Mouse (Mus musculus): ENCODE data around the gene Bmf. TPM values are rescaled to one million over a fixed set of nuclear protein-coding genes. Genes with fewer than 3 reads are reported as not detected.

Gene Bmf
- polyA plus RNA-seq, 1 experiment: 4.8 TPM

DNA sequence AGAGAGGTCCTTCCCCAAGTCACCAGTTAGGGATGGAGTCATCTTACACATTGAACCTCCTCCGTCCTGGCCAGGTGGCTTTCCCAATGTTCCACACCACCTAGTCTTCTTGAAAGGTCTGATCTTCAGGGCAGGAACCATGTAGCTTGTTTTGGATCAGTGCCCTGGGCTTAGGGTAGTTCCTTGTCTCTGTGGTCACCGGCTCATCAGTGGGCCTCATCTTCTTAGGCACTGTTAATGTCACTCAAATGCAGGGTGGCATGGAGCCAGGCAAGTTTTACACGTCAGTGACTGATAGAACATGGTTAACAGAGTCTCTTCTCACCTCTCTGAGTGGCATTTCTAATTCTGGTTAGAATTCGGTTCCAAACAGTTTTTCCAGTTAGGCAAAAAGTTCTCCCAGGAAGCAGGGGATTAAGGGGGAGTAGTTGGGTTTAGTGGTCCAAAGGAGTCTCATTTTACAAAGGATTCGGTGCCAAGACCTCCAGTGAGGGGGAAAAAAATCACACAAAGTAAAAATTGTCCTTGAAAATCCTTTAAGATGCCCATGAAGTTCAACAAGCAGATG lies 26.2 kb downstream of the Bmf start:
- Histone ChIP-seq H3K4me2 (ENCODE audit: low read depth) (no peak overlapping the region), H3K4me3 (no peak overlapping the region), H3K79me2 (ENCODE audit: control insufficient read depth, insufficient read depth) (no peaks in the 10 kb centered on the region), H3K36me3 (ENCODE audit: control insufficient read depth, insufficient read depth) (no peaks in the 10 kb centered on the region), H3ac (ENCODE audit: control insufficient read depth, insufficient read length) (no peak overlapping the region), H3K27me3 (ENCODE audit: control insufficient read depth, insufficient read depth, insufficient read length) (no peaks in the 10 kb centered on the region)
- TF ChIP-seq MYOD1 (IDR thresholded peaks at IDR 0.05; ENCODE audit: control insufficient read depth in 1 of 3, insufficient read length in 2 of 3, low read depth in 2 of 3): peak in 1 of 3 experiments; percentile 3
- TF ChIP-seq TCF3 (IDR thresholded peaks at IDR 0.05; ENCODE audit: insufficient read length, low read depth): no peak

DNA sequence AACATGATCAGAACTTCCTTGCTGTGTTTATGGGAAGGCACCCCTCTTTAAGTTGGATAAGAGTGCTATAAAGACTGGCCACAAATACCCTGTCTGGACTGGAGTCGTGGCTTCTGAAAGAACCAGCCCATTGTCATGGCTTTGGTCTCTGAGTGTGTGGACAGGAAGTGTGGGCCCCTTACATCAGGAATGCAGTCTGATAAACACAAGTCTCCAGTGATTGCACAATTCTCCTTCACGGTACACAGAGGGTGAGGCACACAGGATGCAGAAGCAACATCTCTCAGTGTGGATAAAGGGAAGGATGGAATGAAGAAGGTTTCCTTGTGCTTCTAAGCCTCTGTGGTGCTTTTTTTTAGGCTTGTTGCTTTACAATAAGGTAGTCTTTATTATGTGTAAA lies 27.2 kb downstream of the Bmf start:
- H3K36me3 ChIP-seq (ENCODE audit: control insufficient read depth, insufficient read depth): no peaks in the 10 kb centered on the region
- H3K27me3 ChIP-seq (ENCODE audit: control insufficient read depth, insufficient read depth, insufficient read length): no peaks in the 10 kb centered on the region
- TF ChIP-seq SRF (IDR thresholded peaks at IDR 0.05; ENCODE audit: control insufficient read depth, insufficient read length, low read depth): no peak
- TF ChIP-seq POLR2AphosphoS2 (IDR thresholded peaks at IDR 0.05; ENCODE audit: insufficient read length, low read depth): no peak
- peak; percentile 75 for TF ChIP-seq CEBPB (IDR thresholded peaks at IDR 0.05; ENCODE audit: insufficient read depth, poor library complexity, severe bottlenecking)
- no peak for TF ChIP-seq MYOG (IDR thresholded peaks at IDR 0.05; ENCODE audit: control insufficient read depth in 1 of 3, insufficient read depth in 1 of 3, insufficient read length in 2 of 3, low read depth in 2 of 3)
- TF ChIP-seq TCF3 (IDR thresholded peaks at IDR 0.05; ENCODE audit: insufficient read length, low read depth): no peak
- no peak for TF ChIP-seq TCF12 (IDR thresholded peaks at IDR 0.05; ENCODE audit: insufficient read depth, poor library complexity, severe bottlenecking)
- no peak for TF ChIP-seq E2F4 (IDR thresholded peaks at IDR 0.05; ENCODE audit: insufficient read depth)
- TF ChIP-seq MYOD1 (IDR thresholded peaks at IDR 0.05; ENCODE audit: control insufficient read depth in 1 of 3, insufficient read length in 2 of 3, low read depth in 2 of 3): no peak
- H3ac ChIP-seq (ENCODE audit: control insufficient read depth, insufficient read length): no peak overlapping the region
- H3K4me3 ChIP-seq: no peak overlapping the region
- no peak overlapping the region for H3K4me2 ChIP-seq (ENCODE audit: low read depth)
- H3K79me2 ChIP-seq (ENCODE audit: control insufficient read depth, insufficient read depth): no peaks in the 10 kb centered on the region

DNA sequence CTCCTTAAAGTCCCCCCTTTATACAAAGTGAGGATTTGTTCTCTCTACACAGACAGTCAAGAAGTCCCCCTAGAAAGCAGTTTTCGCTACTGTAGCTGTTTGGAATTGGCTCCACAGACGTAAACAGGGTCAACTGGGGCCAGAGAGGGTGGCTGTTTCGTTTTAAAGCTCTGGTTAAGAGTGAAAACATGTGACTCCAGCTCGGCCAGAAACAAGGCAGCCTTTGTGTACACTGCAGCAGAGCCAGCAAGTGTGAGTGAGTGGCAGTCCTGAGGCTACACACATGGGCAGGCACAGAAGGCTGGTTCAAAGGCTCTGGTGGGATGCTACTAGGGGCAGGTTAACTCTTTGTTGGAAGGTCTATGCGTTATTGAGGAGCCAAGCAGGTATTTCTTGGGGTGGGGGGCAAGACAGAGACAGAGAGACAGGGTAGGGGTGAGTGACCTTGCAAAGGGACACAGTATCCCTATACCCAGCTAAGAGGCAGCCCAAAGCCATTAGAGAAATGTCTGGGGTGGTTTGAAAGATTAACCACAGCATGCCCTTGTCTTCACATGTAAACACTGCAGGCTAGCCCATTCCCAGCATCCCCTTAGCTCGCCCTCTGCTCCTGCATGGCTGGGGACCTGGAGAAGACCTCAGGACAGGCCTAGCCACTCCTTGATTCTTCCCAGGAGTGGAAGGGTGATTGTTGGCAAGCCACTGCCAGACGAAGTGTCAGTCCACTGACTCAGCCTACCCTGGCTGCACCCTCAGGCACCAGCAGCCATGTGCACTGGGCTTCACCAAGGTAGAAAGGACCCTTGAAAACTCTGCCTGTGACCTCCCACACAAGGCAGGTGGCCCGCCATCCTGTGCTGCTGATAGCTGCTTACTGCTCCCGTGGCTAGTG lies 29.2 kb downstream of the Bmf start:
- Histone ChIP-seq H3ac (ENCODE audit: control insufficient read depth, insufficient read length) (no peak overlapping the region), H3K79me2 (ENCODE audit: control insufficient read depth, insufficient read depth) (no peaks in the 10 kb centered on the region), H3K36me3 (ENCODE audit: control insufficient read depth, insufficient read depth) (no peaks in the 10 kb centered on the region), H3K27me3 (ENCODE audit: control insufficient read depth, insufficient read depth, insufficient read length) (no peaks in the 10 kb centered on the region), H3K4me3 (no peak overlapping the region), H3K4me2 (ENCODE audit: low read depth) (peak overlapping the region; percentile 35)
- TF ChIP-seq CEBPB (IDR thresholded peaks at IDR 0.05; ENCODE audit: insufficient read depth, poor library complexity, severe bottlenecking) (no peak), SRF (IDR thresholded peaks at IDR 0.05; ENCODE audit: control insufficient read depth, insufficient read length, low read depth) (no peak), REST (IDR thresholded peaks at IDR 0.05; ENCODE audit: insufficient read depth, insufficient read length) (no peak), TCF12 (IDR thresholded peaks at IDR 0.05; ENCODE audit: insufficient read depth, poor library complexity, severe bottlenecking) (no peak), MAX (IDR thresholded peaks at IDR 0.05; ENCODE audit: low read depth) (no peak), POLR2AphosphoS2 (IDR thresholded peaks at IDR 0.05; ENCODE audit: insufficient read length, low read depth) (no peak), USF1 (IDR thresholded peaks at IDR 0.05; ENCODE audit: low read depth) (no peak), E2F4 (IDR thresholded peaks at IDR 0.05; ENCODE audit: insufficient read depth) (no peak), TCF3 (IDR thresholded peaks at IDR 0.05; ENCODE audit: insufficient read length, low read depth) (no peak), MYOG (IDR thresholded peaks at IDR 0.05; ENCODE audit: control insufficient read depth in 1 of 3, insufficient read depth in 1 of 3, insufficient read length in 2 of 3, low read depth in 2 of 3) (no peak), MYOD1 (IDR thresholded peaks at IDR 0.05; ENCODE audit: control insufficient read depth in 1 of 3, insufficient read length in 2 of 3, low read depth in 2 of 3) (no peak), POLR2A (IDR thresholded peaks at IDR 0.05; ENCODE audit: insufficient read length, low read depth) (no peak)

DNA sequence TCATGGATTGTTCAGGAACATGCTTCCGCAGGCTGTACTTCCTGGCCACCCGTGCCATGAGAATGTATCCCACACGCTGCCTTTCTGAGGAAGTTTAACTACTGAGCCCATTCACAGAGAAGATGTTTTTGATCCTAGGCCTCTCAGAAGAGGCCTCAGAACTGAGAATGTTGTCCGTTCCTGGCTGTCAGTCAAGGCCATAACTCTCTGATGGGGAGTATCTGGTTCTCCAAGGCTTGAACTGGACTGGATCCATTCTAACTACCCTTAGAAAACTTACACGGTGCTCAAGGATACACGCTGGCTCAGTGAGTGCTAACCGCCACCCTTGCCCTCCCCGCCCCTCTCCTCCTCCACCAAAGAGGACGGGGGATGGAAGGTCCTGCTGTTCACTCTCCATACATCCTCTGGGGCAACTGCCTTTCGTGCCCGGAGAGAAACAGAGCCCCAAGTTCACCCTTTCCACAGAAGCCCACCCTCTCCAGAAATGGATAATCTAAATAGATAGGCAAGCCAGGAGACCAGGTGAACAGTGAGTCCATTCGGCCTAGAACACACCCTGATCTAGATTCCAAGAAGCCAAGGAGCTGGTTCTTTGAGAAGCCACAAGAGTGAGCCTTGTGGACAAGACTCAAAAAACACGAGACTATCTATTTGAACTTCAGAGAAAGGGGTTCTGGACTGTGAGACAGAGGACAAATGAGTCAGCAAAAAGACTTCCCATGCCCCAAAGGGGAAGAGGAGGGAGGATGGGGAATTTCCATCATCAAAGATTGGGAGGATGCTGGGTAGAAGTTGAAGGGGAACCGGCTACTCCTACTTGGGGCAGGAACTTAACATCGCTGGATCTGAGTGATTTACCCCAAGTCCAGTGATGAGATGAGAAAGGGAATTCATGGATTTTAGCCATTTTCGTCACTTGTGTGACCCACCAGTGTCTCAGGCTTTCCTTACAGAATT lies 36.8 kb downstream of the Bmf start:
- no peaks in the 10 kb centered on the region for H3K36me3 ChIP-seq (ENCODE audit: control insufficient read depth, insufficient read depth)
- no peak overlapping the region for H3ac ChIP-seq (ENCODE audit: control insufficient read depth, insufficient read length)
- TF ChIP-seq TCF3 (IDR thresholded peaks at IDR 0.05; ENCODE audit: insufficient read length, low read depth) (no peak), MYOG (IDR thresholded peaks at IDR 0.05; ENCODE audit: control insufficient read depth in 1 of 3, insufficient read depth in 1 of 3, insufficient read length in 2 of 3, low read depth in 2 of 3) (no peak), SRF (IDR thresholded peaks at IDR 0.05; ENCODE audit: control insufficient read depth, insufficient read length, low read depth) (no peak), MYOD1 (IDR thresholded peaks at IDR 0.05; ENCODE audit: control insufficient read depth in 1 of 3, insufficient read length in 2 of 3, low read depth in 2 of 3) (no peak), MAX (IDR thresholded peaks at IDR 0.05; ENCODE audit: low read depth) (no peak), REST (IDR thresholded peaks at IDR 0.05; ENCODE audit: insufficient read depth, insufficient read length) (no peak), USF1 (IDR thresholded peaks at IDR 0.05; ENCODE audit: low read depth) (no peak), POLR2AphosphoS2 (IDR thresholded peaks at IDR 0.05; ENCODE audit: insufficient read length, low read depth) (no peak)
- H3K27me3 ChIP-seq (ENCODE audit: control insufficient read depth, insufficient read depth, insufficient read length): no peaks in the 10 kb centered on the region
- H3K4me3 ChIP-seq: no peak overlapping the region
- H3K4me2 ChIP-seq (ENCODE audit: low read depth): no peak overlapping the region
- no peaks in the 10 kb centered on the region for H3K79me2 ChIP-seq (ENCODE audit: control insufficient read depth, insufficient read depth)
